Mouse (Mus musculus): ENCODE measurements around the gene Pced1b.
"Not testable (repeated sequence)": the region's sequence is repeated elsewhere in the genome, so short reads cannot be mapped to it uniquely, and the experiment has no call there.

Pced1b gene

GRCm38 (mm10) chr15:97345917-97346316 lies 99.0 kb downstream of the Pced1b start:
- DNase-seq = no peak

- DNase-seq = no peak
Observed at GRCm38 (mm10) chr15:97346413-97346812, 99.5 kb downstream of the Pced1b start.

DNA sequence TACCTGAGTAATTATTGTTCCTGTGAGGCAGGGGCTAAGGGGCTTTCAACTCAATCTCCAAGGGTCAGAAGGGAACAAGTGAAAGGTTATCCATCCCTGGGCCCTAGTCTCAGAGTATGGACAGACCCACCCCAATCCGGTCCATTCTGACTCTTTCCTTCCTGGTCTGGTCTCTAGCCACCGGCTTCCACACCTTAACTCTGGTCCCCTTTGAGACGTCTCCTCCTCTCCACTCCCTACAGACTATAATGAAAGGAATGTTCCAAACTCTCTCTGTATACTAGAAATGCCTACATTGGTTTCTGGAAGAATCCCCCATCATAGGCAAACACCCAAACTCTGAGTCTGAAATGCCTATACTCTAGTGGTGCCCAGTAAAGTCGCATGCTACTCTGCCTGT lies 100.0 kb downstream of the Pced1b start:
- no peak for DNase-seq

GRCm38 (mm10) chr15:97348566-97349315 lies 101.8 kb downstream of the Pced1b start:
- DNase-seq = no peak

- DNase-seq = no peak
Observed at GRCm38 (mm10) chr15:97350528-97350927, 103.6 kb downstream of the Pced1b start.

GRCm38 (mm10) chr15:97351016-97351415 lies 104.1 kb downstream of the Pced1b start:
- no peak for DNase-seq

DNA sequence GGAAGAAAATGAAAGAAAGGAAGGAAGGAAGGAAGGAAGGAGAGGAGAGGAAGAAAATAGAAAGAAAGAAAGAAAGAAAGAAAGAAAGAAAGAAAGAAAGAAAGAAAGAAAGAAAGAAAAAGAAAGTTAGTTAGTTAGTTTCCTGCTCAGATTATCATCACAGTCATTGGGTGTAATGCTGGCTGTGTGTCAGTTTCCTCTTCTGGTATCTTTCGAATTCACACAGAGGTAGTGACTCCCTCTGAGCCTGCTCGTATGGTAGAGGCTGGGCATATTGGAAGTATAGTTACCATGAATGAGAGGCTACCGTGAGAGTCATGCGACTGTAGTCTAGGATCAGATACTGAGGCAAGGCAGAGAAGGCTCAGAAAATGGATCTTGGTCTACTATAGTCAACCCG lies 104.8 kb downstream of the Pced1b start:
- no peak for DNase-seq

DNA sequence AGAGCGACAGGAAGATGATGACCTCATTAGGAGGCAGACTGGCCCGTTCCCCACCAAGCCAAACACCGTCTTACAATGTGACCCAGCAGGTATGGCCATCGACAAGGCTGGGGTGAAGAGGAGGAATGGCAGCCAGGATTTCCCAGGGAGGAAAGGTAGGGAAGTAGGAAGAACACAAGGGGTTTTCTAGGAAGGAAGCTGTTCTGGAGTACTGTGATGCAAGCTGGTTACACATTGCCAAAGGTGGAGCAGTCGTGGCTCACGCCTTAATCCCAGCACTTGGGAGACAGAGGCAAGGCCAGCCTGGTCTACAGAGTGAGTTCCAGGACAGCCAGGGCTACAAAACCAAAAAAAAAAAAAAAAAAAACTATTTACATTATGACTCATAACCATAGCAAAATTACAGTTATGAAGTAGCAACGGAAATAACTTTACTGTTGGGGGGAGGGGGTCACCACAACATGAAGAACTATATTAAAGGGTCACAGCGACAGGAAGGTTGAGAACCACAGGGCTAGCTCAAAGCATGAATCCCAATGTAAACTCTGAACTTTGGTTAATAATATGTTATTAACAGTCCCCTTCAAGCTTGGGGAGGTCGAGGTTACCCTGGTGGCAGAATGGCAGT lies 108.9 kb downstream of the Pced1b start:
- DNase-seq = no peak

DNA sequence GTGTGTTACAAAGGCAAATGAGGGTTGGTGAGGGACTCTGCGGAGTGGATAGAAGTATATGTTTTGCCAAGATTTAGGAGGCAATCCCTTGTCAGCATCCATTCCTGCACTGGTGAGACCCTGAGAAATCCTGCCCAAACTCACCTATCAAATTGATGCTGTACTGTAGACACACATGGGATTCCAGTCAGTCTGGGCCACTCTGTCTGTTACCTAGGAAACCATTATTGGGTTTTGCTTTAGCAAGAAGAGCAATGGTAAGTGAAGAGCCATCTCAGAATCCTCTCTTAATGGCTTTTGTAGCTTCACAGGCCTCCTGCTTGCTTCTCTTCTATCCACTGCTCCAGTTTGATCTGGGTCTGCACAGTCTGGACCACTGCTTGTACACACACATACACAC lies 110.1 kb downstream of the Pced1b start:
- DNase-seq = no peak

DNA sequence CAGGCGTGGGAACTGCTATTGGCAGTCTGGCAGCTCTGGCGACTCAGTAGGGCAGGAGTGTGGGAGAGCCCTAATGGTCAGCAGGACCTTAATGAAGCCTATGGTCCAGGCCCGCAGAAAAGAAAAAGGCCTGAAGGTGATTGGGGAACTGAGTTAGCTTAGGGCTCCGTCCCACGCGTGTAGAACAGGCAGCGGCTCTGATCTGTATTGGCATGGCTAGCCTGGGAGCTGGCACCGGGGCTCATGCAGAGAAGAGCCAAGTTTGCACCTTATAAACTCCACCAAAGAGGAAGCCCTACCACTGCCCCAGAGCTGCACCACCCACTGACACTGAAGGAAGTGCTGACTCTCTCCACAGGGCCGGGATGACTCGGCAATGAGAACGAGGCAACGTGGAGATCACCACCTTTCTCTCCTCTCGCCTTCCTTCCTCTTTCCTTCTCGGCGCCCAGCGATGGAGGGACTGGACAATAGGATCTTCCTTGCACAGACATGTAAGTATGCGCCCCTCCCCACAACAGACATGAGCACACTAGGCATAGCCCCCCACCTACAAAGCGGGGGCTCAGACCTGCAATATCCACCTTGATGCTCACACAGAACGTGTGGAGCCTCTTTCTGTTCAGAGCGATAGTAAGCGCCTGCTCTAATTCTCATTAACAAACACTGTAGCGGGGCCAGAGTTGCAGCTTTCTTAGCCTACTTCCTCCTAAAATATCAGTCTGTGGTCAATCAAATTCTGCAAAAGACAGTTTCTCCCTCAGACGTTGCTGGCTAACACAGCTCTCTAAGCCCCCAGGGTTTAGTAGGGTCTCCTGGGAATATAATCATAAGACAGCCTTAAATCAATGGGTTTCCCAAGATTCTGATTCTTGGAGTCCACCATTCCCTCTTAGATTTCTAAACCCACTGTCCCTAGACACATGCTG lies 114.2 kb downstream of the Pced1b start:
- peak; percentile 66 for DNase-seq

DNA sequence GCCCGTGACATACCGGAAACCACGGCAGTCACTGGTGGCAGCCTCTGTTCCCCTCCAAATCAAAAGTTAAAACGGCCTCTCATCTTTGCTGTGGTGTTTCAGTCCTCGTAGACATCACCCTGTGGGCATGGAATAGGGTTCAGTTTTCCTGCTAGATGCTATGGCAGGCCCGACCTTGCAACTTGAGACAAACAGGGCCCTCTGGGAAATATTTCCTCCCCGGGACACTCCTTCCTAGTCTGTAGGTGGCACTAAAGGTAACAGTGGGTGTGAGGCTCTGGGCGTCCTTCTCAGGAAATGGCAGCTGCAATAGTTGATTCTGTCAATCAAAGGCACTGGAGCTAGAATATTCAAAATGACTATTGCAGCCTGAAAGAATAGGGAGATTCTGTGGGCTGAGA lies 114.9 kb downstream of the Pced1b start:
- DNase-seq = peak; percentile 55

- DNase-seq = not testable (repeated sequence)
Observed at GRCm38 (mm10) chr15:97364271-97364670, 117.4 kb downstream of the Pced1b start.

- DNase-seq = no peak
Observed at GRCm38 (mm10) chr15:97364968-97365367, 118.1 kb downstream of the Pced1b start.

GRCm38 (mm10) chr15:97368035-97368608 lies 121.2 kb downstream of the Pced1b start:
- DNase-seq = no peak

GRCm38 (mm10) chr15:97368631-97369030 lies 121.7 kb downstream of the Pced1b start:
- DNase-seq = no peak

GRCm38 (mm10) chr15:97369144-97369543 lies 122.2 kb downstream of the Pced1b start:
- DNase-seq = no peak

GRCm38 (mm10) chr15:97370880-97371279 lies 124.0 kb downstream of the Pced1b start:
- DNase-seq = no peak

GRCm38 (mm10) chr15:97372043-97372442 lies 125.1 kb downstream of the Pced1b start:
- not testable (repeated sequence) for DNase-seq

DNA sequence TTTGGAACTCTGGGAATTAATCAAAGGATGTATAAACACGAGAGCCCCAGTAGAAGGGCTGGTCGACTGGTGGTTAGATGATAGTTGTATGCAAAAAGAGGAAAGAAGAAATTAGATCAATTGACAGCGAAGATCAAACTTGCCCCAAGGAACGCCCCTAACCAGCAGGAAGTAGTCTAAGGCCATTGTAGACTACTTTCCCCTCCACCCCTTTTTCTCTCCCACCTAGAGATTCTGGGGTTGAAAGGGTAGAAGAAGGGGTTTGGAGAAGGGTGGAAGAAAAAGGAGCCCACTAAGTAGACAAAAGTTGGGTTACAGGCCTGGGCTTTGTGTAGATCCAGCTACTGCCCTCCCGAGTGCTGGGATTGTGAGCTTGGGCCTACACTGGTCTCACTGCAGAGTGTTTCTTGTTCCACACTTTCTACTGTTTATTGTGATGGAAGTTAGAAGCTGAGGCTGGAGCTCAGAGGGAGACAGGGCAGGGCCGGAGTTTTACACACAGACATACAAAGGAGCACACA lies 125.8 kb downstream of the Pced1b start:
- peak; percentile 47 for DNase-seq

DNA sequence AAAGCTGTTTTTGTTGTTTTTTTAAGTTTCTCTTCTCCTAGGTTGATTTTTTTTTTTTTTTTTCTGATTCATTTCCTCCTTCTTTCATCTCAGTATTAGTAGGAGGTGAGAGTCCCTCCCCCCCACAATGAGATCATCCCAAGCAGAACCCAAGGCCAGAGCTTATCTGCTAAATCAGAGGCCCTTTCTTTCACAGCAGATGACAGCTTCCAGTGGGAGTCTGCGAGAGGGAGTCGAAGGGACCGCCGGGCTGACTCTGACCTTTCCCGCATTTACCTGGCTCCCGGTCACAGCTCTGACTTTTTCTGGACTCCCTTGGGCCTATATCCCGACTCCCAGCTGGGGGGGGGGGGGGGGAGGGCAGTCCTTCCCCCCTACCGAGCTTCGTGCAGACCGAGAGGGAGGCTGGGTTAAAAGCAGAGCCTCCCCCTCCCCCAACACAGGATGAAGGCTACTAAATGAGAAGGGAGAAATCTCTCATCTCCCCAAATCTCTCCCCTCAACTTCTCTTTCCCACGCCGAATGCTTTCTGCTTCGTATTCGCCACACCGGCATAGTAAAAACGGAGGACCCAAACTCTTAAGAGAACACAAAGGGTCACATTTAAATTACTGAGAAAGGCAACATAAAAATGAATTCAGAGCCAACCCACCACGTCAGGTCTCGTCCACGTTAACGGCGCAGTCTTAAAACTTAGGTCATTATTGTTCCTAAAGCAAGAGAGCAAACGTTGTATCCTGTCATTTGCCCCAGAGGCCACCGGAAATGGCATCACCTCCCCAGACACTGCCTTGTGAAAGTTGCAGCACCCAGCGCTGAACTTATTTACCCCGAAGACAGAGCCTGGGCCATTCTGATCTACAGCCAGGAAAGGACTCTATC lies 126.5 kb downstream of the Pced1b start:
- peak; percentile 69 for DNase-seq

- no peak for DNase-seq
Observed at GRCm38 (mm10) chr15:97374085-97374844, 127.4 kb downstream of the Pced1b start.

Measured in thymus, postnatal 4 days (tissue).